In the genomic region with DNA sequence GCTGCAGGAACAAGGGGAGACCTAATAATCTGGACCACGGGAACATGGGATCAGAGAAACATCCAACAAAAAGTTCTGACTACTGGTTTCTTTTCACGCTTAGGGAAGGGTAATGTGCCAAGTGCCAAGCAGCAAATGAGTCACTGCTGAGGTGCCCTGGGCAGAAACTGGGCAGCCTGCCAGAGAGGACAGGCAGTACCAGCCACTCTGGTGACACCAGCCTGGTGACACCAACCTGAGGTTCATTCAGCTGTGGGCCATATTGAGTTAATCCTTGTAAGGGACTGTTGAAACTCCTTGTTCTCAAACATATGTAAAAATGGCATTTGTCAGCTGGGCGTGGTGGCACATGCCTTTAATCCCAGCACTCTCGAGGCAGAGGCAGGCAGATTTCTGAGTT, we compare ENCODE assay signal across 10 mouse cellular contexts. TPM values are rescaled to one million over a fixed set of nuclear protein-coding genes. Genes with fewer than 3 reads are reported as not detected.
DNase-seq lines count a peak whose midpoint lies in the region; TF ChIP-seq lines count a peak whose summit lies in the region.
"Had no signal": no experiment of that assay in that cellular context is flagged by ENCODE, and none has a peak within 500 bp of the region (broad histone marks: within the 10 kb centered on the region; RNA-seq: fewer than 3 reads in every experiment).

No protein-coding gene starts in this region.

- peaks cover 2 to 5% of the 10 kb centered on the region in 2 experiments; a peak in 2 of 4 replicates for H3K4me1 ChIP-seq in ES-E14 (ENCODE audit: control insufficient read depth in 2 of 2, insufficient read depth in 2 of 2, low read length in 2 of 2, poor library complexity in 1 of 2)
- peaks cover 5% of the 10 kb centered on the region for H3K4me1 ChIP-seq in thymus, adult 2 months (replicated peaks; ENCODE audit: control insufficient read depth, insufficient read depth, low read length)

- no peak for TF ChIP-seq POLR2A in thymus, adult 2 months (IDR thresholded peaks at IDR 0.05; ENCODE audit: control insufficient read depth, extremely low read depth, insufficient read depth, low read length, poor library complexity)

- intact Hi-C loops in heart, postnatal 36 days (cut with DNase I) = loop anchor here (5.0 kb wide), 2 partner anchors 108 to 142 kb away; partner anchors contain the start of genes Med18 and Ythdf2
- intact Hi-C loops in left cerebral cortex, postnatal 36 days (cut with DNase I) = loop anchor here (5.0 kb wide), 1 partner anchor 58 kb away; no protein-coding TSS in a partner anchor

- peak overlapping the region; percentile 54; the same call in 1 of the 2 replicates for H3K9ac ChIP-seq in ES-E14 (ENCODE audit: insufficient read depth, low read depth, low read length, poor library complexity, severe bottlenecking)
- H3K9ac ChIP-seq: forebrain, embryonic 13.5 days had no signal

- in situ Hi-C loops in ES-E14 (cut with MboI; ENCODE audit: low sequenced_read_pairs in 2 of 2, unreplicated experiment in 2 of 2) = no loop called here

- no peak overlapping the region for H3K4me3 ChIP-seq in ES-E14 (ENCODE audit: insufficient read depth in 1 of 2, low read depth in 1 of 2, low read length in 2 of 2, poor library complexity in 1 of 2, severe bottlenecking in 1 of 2)
- H3K4me3 ChIP-seq in thymus, adult 2 months (ENCODE audit: control insufficient read depth, insufficient read depth, low read length) = no peak overlapping the region

- 93% methylated on average over 4 of the region's 4 CpGs for WGBS in thymus, adult 2 months

- no peaks in the 10 kb centered on the region for H3K27me3 ChIP-seq in thymus, adult 2 months (ENCODE audit: control insufficient read depth, insufficient read depth, low read length)
- H3K27me3 ChIP-seq: forebrain, embryonic 13.5 days; Patski had no signal

- H3K9me3 ChIP-seq in ES-E14 (ENCODE audit: control insufficient read depth, insufficient read depth, low read depth, low read length) = no peaks in the 10 kb centered on the region
- H3K9me3 ChIP-seq: forebrain, embryonic 13.5 days had no signal

- peaks cover 23% of the 10 kb centered on the region for H3K36me3 ChIP-seq in ES-E14 (ENCODE audit: control insufficient read depth, insufficient read depth, low read length, poor library complexity, severe bottlenecking)
- H3K36me3 ChIP-seq in thymus, adult 2 months (ENCODE audit: control insufficient read depth, insufficient read depth, low read length) = peaks cover 15% of the 10 kb centered on the region; the same call in 1 of the 2 replicates

- peak; percentile 34 for DNase-seq in gastrocnemius, postnatal 10 days
- no peak for DNase-seq in gastrocnemius, postnatal 4 days (ENCODE audit: low spot score in 2 of 2)
- no peak for DNase-seq in ES-E14 (ENCODE audit: low read depth, low spot score)
- peak; percentile 30 to 34 for DNase-seq in heart, postnatal 36 days
- DNase-seq in lung, postnatal 36 days = peak; percentile 75
- no peak for DNase-seq in thymus, adult 2 months
- DNase-seq in layer of hippocampus, postnatal 36 days = no peak
- DNase-seq in left cerebral cortex, postnatal 36 days (ENCODE audit: low spot score in 2 of 2) = no peak

- H3K27ac ChIP-seq in ES-E14 (ENCODE audit: insufficient read depth, low read depth, low read length, poor library complexity, severe bottlenecking) = peak overlapping the region; percentile 51; the same call in 1 of the 2 replicates
- no peak overlapping the region for H3K27ac ChIP-seq in thymus, adult 2 months (ENCODE audit: control insufficient read depth, insufficient read depth, low read length)
- H3K27ac ChIP-seq: forebrain, embryonic 13.5 days had no signal

- TF ChIP-seq CTCF in thymus, adult 2 months (IDR thresholded peaks at IDR 0.05; ENCODE audit: borderline replicate concordance, control insufficient read depth, extremely low read depth, insufficient read depth, low read length, poor library complexity) = no peak

TF ChIP-seq in ES-E14, 5 proteins besides CTCF, POLR2A, EP300 and RAD21:
- no peak for TF ChIP-seq CHD2 (IDR thresholded peaks at IDR 0.05; ENCODE audit: low read depth, low read length)
- TF ChIP-seq ZC3H11A (IDR thresholded peaks at IDR 0.05; ENCODE audit: borderline replicate concordance, low read depth, low read length) = no peak
- TF ChIP-seq MAFK (IDR thresholded peaks at IDR 0.05; ENCODE audit: insufficient read depth, low read depth, low read length) = no peak
- TF ChIP-seq HCFC1 (IDR thresholded peaks at IDR 0.05; ENCODE audit: borderline replicate concordance, insufficient read depth, low read length) = no peak
- no peak for TF ChIP-seq ZNF384 (IDR thresholded peaks at IDR 0.05; ENCODE audit: low read depth, low read length)

RNA-seq across cellular contexts. Expression of gene Rcc1, which starts 1.2 kb away (rescaled TPM):
- 10 to 100 TPM; 13.4 to 18.6 TPM for total RNA-seq in gastrocnemius, postnatal 10 days (2021)
- total RNA-seq in gastrocnemius, postnatal 4 days (2021) = 10 to 100 TPM; 25.3 to 27.7 TPM
- total RNA-seq in ES-E14 (2012; rRNA removed) = 107 and 117 TPM in 2 replicates
- total RNA-seq in heart, postnatal 36 days (2021) = 1 to 10 TPM; 6.4 to 7.2 TPM
- 31.9 and 40.8 TPM in 2 replicates for polyA plus RNA-seq in thymus, adult 2 months (2012; rRNA removed)
- 10 to 100 TPM; 11.9 to 13.4 TPM for total RNA-seq in layer of hippocampus, postnatal 36 days (2021)
- 10 to 100 TPM in 1 of 2 experiments, 1 to 10 TPM in 1; 9.7 to 12.3 TPM for total RNA-seq in left cerebral cortex, postnatal 36 days (2021)

RNA-seq across cellular contexts. Expression of gene Trnau1ap, which starts 25.2 kb away (rescaled TPM):
- 10 to 100 TPM; 16.1 to 21.2 TPM for total RNA-seq in gastrocnemius, postnatal 10 days (2021)
- 10 to 100 TPM; 25.0 to 26.6 TPM for total RNA-seq in gastrocnemius, postnatal 4 days (2021)
- total RNA-seq in ES-E14 (2012; rRNA removed) = 48.6 and 61.8 TPM in 2 replicates
- 10 to 100 TPM; 25.0 to 28.8 TPM for total RNA-seq in heart, postnatal 36 days (2021)
- 18.9 and 23.1 TPM in 2 replicates for polyA plus RNA-seq in thymus, adult 2 months (2012; rRNA removed)
- total RNA-seq in layer of hippocampus, postnatal 36 days (2021) = 10 to 100 TPM; 18.6 to 19.6 TPM
- 10 to 100 TPM; 21.5 to 24.8 TPM for total RNA-seq in left cerebral cortex, postnatal 36 days (2021)

RNA-seq across cellular contexts. Expression of gene Rab42, which starts 51.4 kb away (rescaled TPM):
- under 1 TPM; 0.72 to 0.87 TPM for total RNA-seq in gastrocnemius, postnatal 10 days (2021)
- 1 to 10 TPM; 1.0 to 1.3 TPM for total RNA-seq in gastrocnemius, postnatal 4 days (2021)
- 0.69 and 1.1 TPM in 2 replicates for total RNA-seq in ES-E14 (2012; rRNA removed)
- under 1 TPM in 1 of 2 experiments, not detected in 1; 0.98 TPM for total RNA-seq in heart, postnatal 36 days (2021)
- 6.2 and 6.8 TPM in 2 replicates for polyA plus RNA-seq in thymus, adult 2 months (2012; rRNA removed)
- total RNA-seq in layer of hippocampus, postnatal 36 days (2021) = 1 to 10 TPM; 1.2 to 2.6 TPM
- total RNA-seq in left cerebral cortex, postnatal 36 days (2021) = 1 to 10 TPM; 1.5 to 2.8 TPM
- polyA plus RNA-seq: Patski had no signal

Comparison
In these comparisons a context has a peak if more than half of its experiments do, and no peak if none do; other contexts are left out.
1. DNase-seq: peak in gastrocnemius, postnatal 10 days (single experiment), heart, postnatal 36 days (2 of 2) and lung, postnatal 36 days (single experiment); none in gastrocnemius, postnatal 4 days (0 of 2), ES-E14 (single experiment), thymus, adult 2 months (single experiment), layer of hippocampus, postnatal 36 days (0 of 2) and left cerebral cortex, postnatal 36 days (0 of 2).